Mouse (Mus musculus): ENCODE measurements around the gene Rptor. TPM values are rescaled to one million over a fixed set of nuclear protein-coding genes. Genes with fewer than 3 reads are reported as not detected.

Gene Rptor
- polyA plus RNA-seq, 1 experiment from 2014 or later: 12.4 TPM

- no peak overlapping the region for H3K9ac ChIP-seq (ENCODE audit: low read depth, low read length)
- no peak overlapping the region for H3K4me3 ChIP-seq (ENCODE audit: low read depth, low read length)
- peaks cover under 1% of the 10 kb centered on the region; the same call in 1 of the 2 replicates for H3K4me1 ChIP-seq (replicated peaks; ENCODE audit: control insufficient read depth, insufficient read depth, low read length)
- WGBS: 38% methylated on average over 5 of the region's 5 CpGs
- H3K36me3 ChIP-seq (ENCODE audit: control insufficient read depth, insufficient read depth, low read length): no peaks in the 10 kb centered on the region
- no peak overlapping the region for H3K4me2 ChIP-seq (replicated peaks; ENCODE audit: low read depth, low read length)
- ATAC-seq (ENCODE audit: low FRiP score): peak; percentile 76
- peak; percentile 85 for DNase-seq (ENCODE audit: low spot score)
- no peaks in the 10 kb centered on the region for H3K27me3 ChIP-seq (ENCODE audit: control insufficient read depth, insufficient read depth, low read length)
- no peaks in the 10 kb centered on the region for H3K9me3 ChIP-seq (ENCODE audit: control insufficient read depth, low read length)
- no peak overlapping the region for H3K27ac ChIP-seq (ENCODE audit: low read depth, low read length)
Observed at GRCm38 (mm10) chr11:119904621-119905286, 302.0 kb downstream of the Rptor start.

DNA sequence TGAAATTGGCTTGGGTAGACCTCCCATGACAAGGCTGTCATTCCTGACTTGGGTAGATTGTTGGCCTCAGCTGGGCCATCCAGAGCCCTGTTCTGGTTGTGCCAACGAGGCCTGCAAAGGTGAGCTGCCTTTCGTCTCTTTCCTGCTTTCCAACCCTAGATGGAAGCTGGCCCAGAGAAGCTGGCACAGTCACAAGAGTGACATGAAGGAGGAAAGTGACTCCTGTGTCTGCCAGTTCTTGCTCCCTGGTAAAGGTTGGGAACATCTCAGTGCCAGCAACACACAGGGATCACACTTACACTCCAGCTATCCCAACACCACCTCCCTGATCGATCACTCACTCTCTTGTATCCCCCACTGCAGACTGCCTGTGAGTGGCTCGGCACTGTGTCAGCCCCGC is 303.1 kb downstream of the Rptor start:
- no peak for DNase-seq (ENCODE audit: low spot score)
- Histone ChIP-seq H3K9me3 (ENCODE audit: control insufficient read depth, low read length) (no peaks in the 10 kb centered on the region), H3K4me1 (replicated peaks; ENCODE audit: control insufficient read depth, insufficient read depth, low read length) (peaks cover 2% of the 10 kb centered on the region; the same call in 1 of the 2 replicates), H3K27ac (ENCODE audit: low read depth, low read length) (no peak overlapping the region), H3K27me3 (ENCODE audit: control insufficient read depth, insufficient read depth, low read length) (no peaks in the 10 kb centered on the region), H3K4me2 (replicated peaks; ENCODE audit: low read depth, low read length) (no peak overlapping the region), H3K9ac (ENCODE audit: low read depth, low read length) (no peak overlapping the region), H3K4me3 (ENCODE audit: low read depth, low read length) (no peak overlapping the region), H3K36me3 (ENCODE audit: control insufficient read depth, insufficient read depth, low read length) (no peaks in the 10 kb centered on the region)
- WGBS: 88% methylated on average over 5 of the region's 5 CpGs
- no peak for ATAC-seq (ENCODE audit: low FRiP score)

DNA sequence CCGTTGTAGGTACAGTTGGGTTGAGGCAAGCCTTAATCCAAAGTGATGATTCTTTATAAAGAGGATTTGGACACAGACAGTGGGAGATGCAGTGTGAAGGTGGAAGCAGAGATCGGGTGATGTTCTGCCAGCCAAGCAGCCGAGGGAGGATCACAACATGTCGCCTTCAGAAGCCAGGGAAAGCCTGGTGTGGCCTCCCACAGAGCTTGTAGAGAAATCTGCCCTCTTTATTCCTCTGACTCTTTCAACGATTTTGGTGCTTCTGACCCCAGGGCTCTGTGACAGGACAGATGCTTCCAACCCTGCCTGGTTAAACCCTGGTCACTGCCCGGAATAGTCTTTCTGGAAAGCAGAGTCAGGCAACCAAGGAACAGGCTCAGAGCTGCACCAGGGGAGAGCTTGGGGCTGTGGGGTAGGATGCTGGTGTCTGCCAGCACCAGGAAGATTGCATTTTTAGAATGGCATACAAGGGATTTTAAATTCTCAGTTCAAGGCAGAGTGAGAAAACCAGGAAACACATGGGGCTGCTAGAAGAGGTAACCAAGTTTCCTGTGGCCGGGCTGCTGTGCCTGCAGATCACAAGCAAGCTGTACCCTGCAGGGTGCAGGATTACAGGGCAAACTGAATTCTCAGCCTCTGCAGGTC is 304.4 kb downstream of the Rptor start:
- H3K27me3 ChIP-seq (ENCODE audit: control insufficient read depth, insufficient read depth, low read length): no peaks in the 10 kb centered on the region
- ATAC-seq (ENCODE audit: low FRiP score) (no peak), DNase-seq (ENCODE audit: low spot score) (no peak)
- H3K9ac ChIP-seq (ENCODE audit: low read depth, low read length): no peak overlapping the region
- H3K36me3 ChIP-seq (ENCODE audit: control insufficient read depth, insufficient read depth, low read length): no peaks in the 10 kb centered on the region
- no peak overlapping the region for H3K4me3 ChIP-seq (ENCODE audit: low read depth, low read length)
- no peaks in the 10 kb centered on the region for H3K9me3 ChIP-seq (ENCODE audit: control insufficient read depth, low read length)
- no peak overlapping the region for H3K4me2 ChIP-seq (replicated peaks; ENCODE audit: low read depth, low read length)
- no peak overlapping the region for H3K27ac ChIP-seq (ENCODE audit: low read depth, low read length)
- 44% methylated on average over 7 of the region's 7 CpGs for WGBS
- peaks cover 2% of the 10 kb centered on the region; the same call in 1 of the 2 replicates for H3K4me1 ChIP-seq (replicated peaks; ENCODE audit: control insufficient read depth, insufficient read depth, low read length)

DNA sequence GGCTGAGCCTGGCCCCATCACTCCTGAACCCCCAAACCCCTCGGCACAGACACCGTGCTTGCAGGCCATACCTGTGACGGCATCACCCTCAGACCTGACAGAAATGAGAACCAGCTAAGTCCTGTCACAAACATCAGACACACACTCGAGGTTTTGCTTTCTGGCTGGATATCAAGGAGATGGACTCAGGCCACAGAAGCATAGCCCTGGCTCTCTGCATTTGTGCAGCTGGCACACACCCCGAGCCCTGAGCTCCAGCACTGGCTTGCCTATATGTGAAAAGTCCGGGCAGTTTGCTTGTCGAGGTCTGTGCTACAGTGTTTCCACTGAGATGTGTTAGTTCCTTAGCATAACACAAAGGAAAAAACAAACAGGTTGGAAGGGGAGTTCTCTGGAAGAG is 305.0 kb downstream of the Rptor start:
- Histone ChIP-seq H3K9me3 (ENCODE audit: control insufficient read depth, low read length) (no peaks in the 10 kb centered on the region), H3K4me2 (replicated peaks; ENCODE audit: low read depth, low read length) (no peak overlapping the region), H3K36me3 (ENCODE audit: control insufficient read depth, insufficient read depth, low read length) (no peaks in the 10 kb centered on the region), H3K27me3 (ENCODE audit: control insufficient read depth, insufficient read depth, low read length) (no peaks in the 10 kb centered on the region), H3K9ac (ENCODE audit: low read depth, low read length) (no peak overlapping the region), H3K27ac (ENCODE audit: low read depth, low read length) (no peak overlapping the region), H3K4me3 (ENCODE audit: low read depth, low read length) (no peak overlapping the region), H3K4me1 (replicated peaks; ENCODE audit: control insufficient read depth, insufficient read depth, low read length) (peaks cover 2% of the 10 kb centered on the region; the same call in 1 of the 2 replicates)
- no peak for ATAC-seq (ENCODE audit: low FRiP score)
- DNase-seq (ENCODE audit: low spot score): no peak
- 51% methylated on average over 7 of the region's 7 CpGs for WGBS

DNA sequence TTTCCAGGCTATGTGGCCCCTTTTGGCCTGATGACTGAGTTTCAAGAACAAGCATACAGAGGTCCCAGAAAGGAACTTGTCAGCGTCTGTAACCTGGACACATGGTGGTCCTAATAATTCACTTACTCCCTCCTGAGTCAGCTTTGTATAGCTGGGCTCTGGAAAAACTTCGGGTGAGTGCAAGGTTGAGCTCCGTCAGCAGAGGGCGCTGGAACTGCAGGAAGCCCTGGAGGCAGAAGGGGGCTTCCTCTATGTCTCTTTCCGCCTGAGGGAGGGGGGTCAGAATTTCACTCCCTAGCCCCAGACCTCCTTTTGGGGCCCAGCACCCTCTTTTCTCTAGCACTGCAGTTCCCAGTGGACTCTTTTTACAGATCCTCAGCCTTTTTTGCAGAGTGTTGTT is 306.7 kb downstream of the Rptor start:
- WGBS: 2% methylated on average over 5 of the region's 5 CpGs
- H3K4me2 ChIP-seq (replicated peaks; ENCODE audit: low read depth, low read length): no peak overlapping the region
- 0 out of 2 replicates have a peak overlapping the region, but pooled peaks have one; percentile 28 for H3K9ac ChIP-seq (ENCODE audit: low read depth, low read length)
- peaks cover 4% of the 10 kb centered on the region for H3K4me1 ChIP-seq (replicated peaks; ENCODE audit: control insufficient read depth, insufficient read depth, low read length)
- H3K27me3 ChIP-seq (ENCODE audit: control insufficient read depth, insufficient read depth, low read length): no peaks in the 10 kb centered on the region
- H3K27ac ChIP-seq (ENCODE audit: low read depth, low read length): no peak overlapping the region
- no peaks in the 10 kb centered on the region for H3K9me3 ChIP-seq (ENCODE audit: control insufficient read depth, low read length)
- no peak for ATAC-seq (ENCODE audit: low FRiP score)
- no peaks in the 10 kb centered on the region for H3K36me3 ChIP-seq (ENCODE audit: control insufficient read depth, insufficient read depth, low read length)
- H3K4me3 ChIP-seq (ENCODE audit: low read depth, low read length): no peak overlapping the region
- peak; percentile 87 for DNase-seq (ENCODE audit: low spot score)

DNA sequence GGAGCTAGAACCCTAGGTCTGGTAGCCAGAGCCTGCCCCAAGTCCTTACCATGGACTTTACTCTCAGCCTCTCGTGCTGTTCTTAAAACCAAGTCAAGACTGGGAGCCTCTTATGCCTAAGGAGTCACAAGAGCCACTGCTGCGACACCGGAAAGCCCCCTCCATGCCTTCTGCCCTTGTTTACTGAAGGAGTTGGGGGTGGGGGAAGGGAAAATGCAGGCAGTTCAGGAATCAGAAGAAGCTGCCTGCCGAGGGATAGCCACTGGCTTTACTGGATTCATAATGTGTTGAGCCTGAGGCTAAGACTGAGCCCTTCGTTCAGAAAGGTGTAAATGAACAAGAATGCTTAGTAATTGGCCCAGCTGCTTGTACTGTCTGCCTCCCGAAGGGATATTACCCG is 310.1 kb downstream of the Rptor start:
- Histone ChIP-seq H3K4me2 (replicated peaks; ENCODE audit: low read depth, low read length) (peak overlapping the region; percentile 95), H3K27ac (ENCODE audit: low read depth, low read length) (no peak overlapping the region), H3K9me3 (ENCODE audit: control insufficient read depth, low read length) (no peaks in the 10 kb centered on the region), H3K4me3 (ENCODE audit: low read depth, low read length) (peak overlapping the region; percentile 95), H3K9ac (ENCODE audit: low read depth, low read length) (peak overlapping the region; percentile 94), H3K36me3 (ENCODE audit: control insufficient read depth, insufficient read depth, low read length) (no peaks in the 10 kb centered on the region), H3K27me3 (ENCODE audit: control insufficient read depth, insufficient read depth, low read length) (no peaks in the 10 kb centered on the region), H3K4me1 (replicated peaks; ENCODE audit: control insufficient read depth, insufficient read depth, low read length) (peaks cover 7% of the 10 kb centered on the region)
- ATAC-seq (ENCODE audit: low FRiP score) (no peak; the same call in 1 of the 2 replicates), DNase-seq (ENCODE audit: low spot score) (no peak)
- WGBS: 14% methylated on average over 7 of the region's 7 CpGs

- H3K4me3 ChIP-seq (ENCODE audit: low read depth, low read length): peak within 1 kb of the TSS; percentile 95
- H3K9me3 ChIP-seq (ENCODE audit: control insufficient read depth, low read length): no peaks in the 10 kb centered on the region
- H3K4me1 ChIP-seq (replicated peaks; ENCODE audit: control insufficient read depth, insufficient read depth, low read length): peaks cover 7% of the 10 kb centered on the region
Observed at GRCm38 (mm10) chr11:119913291-119913934, 310.7 kb downstream of the Rptor start, which contains the start of gene Chmp6. Chmp6 (plus strand) TSS chr11:119913441.

DNA sequence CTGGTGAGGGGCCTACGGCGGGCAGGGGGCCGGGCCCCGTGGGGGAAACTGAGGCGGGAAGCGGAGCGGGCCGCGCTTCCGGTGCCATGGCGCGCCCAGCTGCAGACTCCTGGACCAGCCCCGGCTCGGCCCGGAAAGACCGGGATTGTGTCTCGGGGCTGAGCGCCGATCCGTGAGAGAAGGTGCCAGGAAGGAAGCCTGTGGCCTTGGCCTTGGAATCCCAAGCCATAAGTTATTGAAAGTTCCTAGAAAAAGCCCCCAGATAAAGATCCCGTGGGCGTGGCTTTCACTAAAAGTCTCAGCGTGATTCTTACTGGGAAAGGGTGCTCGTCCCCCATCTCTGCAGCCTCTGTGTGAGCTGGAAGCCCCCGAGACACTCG is 311.2 kb downstream of the Rptor start:
- Histone ChIP-seq H3K36me3 (ENCODE audit: control insufficient read depth, insufficient read depth, low read length) (0 out of 2 replicates have a peak, but pooled peaks cover 1% of the 10 kb centered on the region), H3K27me3 (ENCODE audit: control insufficient read depth, insufficient read depth, low read length) (no peaks in the 10 kb centered on the region), H3K4me3 (ENCODE audit: low read depth, low read length) (peak overlapping the region; percentile 95), H3K4me1 (replicated peaks; ENCODE audit: control insufficient read depth, insufficient read depth, low read length) (peaks cover 7% of the 10 kb centered on the region), H3K4me2 (replicated peaks; ENCODE audit: low read depth, low read length) (peak overlapping the region; percentile 95), H3K27ac (ENCODE audit: low read depth, low read length) (peak overlapping the region; percentile 69), H3K9me3 (ENCODE audit: control insufficient read depth, low read length) (no peaks in the 10 kb centered on the region), H3K9ac (ENCODE audit: low read depth, low read length) (peak overlapping the region; percentile 94)
- peak; percentile 66; the same call in 1 of the 2 replicates for ATAC-seq (ENCODE audit: low FRiP score)
- under 1% methylated on average over 26 of the region's 26 CpGs for WGBS
- DNase-seq (ENCODE audit: low spot score): no peak

More at GRCm38 (mm10) chr11:119913291-119913934, 310.7 kb downstream of the Rptor start, which contains the start of gene Chmp6:
- ATAC-seq (ENCODE audit: low FRiP score): peak; percentile 66
- H3K9ac ChIP-seq (ENCODE audit: low read depth, low read length): peak within 1 kb of the TSS; percentile 94
- WGBS: under 1% methylated on average over 45 of the region's 48 CpGs
- DNase-seq (ENCODE audit: low spot score): peak; percentile 94
- peak within 1 kb of the TSS; percentile 95 for H3K4me2 ChIP-seq (replicated peaks; ENCODE audit: low read depth, low read length)
- H3K27ac ChIP-seq (ENCODE audit: low read depth, low read length): peak within 1 kb of the TSS; percentile 69
- no peaks in the 10 kb centered on the region for H3K36me3 ChIP-seq (ENCODE audit: control insufficient read depth, insufficient read depth, low read length)
- H3K27me3 ChIP-seq (ENCODE audit: control insufficient read depth, insufficient read depth, low read length): no peaks in the 10 kb centered on the region
